Mouse (Mus musculus) midbrain, embryonic 10.5 days (tissue): ENCODE data around the gene Tti1. TPM values are rescaled to one million over a fixed set of nuclear protein-coding genes. Genes with fewer than 3 reads are reported as not detected.
"Not testable (repeated sequence)": the region's sequence is repeated elsewhere in the genome, so short reads cannot be mapped to it uniquely, and the experiment has no call there.

Experiments used
- DNase-seq: peaks from one replicate; pipeline ENCODE4 v3.0.0-alpha.2; 2017; ENCODE audit warnings: low spot score
- H3K27ac ChIP-seq: fragments of 300-500 bp; sonication (generic); replicated peaks from 2 replicates; pipeline ENCODE4 v1.5.1; 2016; ENCODE audit warnings: mild to moderate bottlenecking
- H3K27me3 ChIP-seq: fragments of 300-500 bp; sonication (generic); 2 replicates; pipeline ENCODE4 v1.6.1; 2016; ENCODE audit warnings: low read depth, mild to moderate bottlenecking; ENCODE audit not compliant: poor library complexity, severe bottlenecking
- H3K36me3 ChIP-seq: fragments of 300-500 bp; sonication (generic); 2 replicates; pipeline ENCODE4 v1.6.1; 2016; ENCODE audit warnings: mild to moderate bottlenecking, moderate library complexity
- H3K4me1 ChIP-seq: fragments of 300-500 bp; sonication (generic); 2 replicates; pipeline ENCODE4 v1.6.1; 2016
- H3K4me3 ChIP-seq: fragments of 300-500 bp; sonication (generic); 2 replicates; pipeline ENCODE4 v1.5.1; 2016; ENCODE audit warnings: mild to moderate bottlenecking, moderate library complexity
- H3K9me3 ChIP-seq: fragments of 300-500 bp; sonication (generic); replicated peaks from 2 replicates; pipeline ENCODE4 v1.6.1; 2016; ENCODE audit warnings: mild to moderate bottlenecking
- WGBS: fragments of 180-500 bp; shearing (Covaris S2); methylation state at CpG from one replicate; pipeline ENCODE4 v1.1.7; 2016; 5-methylcytosine and 5-hydroxymethylcytosine counted together
- polyA plus RNA-seq: library from polyadenylated mRNA; unstranded; fragments of >200 nt; fragmentation: Nextera tagmentation; extraction: Ambion mirVana; gene quantifications from 2 replicates; pipeline ENCODE4 v1.2.1, GENCODE M21; 2016

Gene Tti1
- polyA plus RNA-seq, 1 experiment from 2014 or later = 41.6 TPM

DNA sequence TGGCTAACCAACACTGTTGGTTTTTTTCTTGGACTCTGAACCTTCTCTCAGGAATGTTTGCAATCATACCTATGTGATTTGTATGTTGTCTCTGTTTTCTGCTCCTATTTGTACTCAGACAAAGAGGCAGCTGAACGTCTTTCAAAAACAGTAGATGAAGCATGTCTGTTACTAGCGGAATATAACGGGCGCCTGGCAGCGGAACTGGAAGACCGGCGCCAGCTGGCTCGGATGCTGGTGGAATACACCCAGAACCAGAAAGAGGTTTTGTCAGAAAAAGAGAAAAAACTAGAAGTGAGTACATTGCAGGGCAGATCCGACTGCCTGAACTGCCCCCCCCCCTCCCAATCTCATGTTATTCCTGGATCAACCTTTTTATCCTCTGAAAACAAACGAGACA is 30.3 kb upstream of the Tti1 start:
- 95% methylated on average over 10 of the region's 10 CpGs for WGBS
- Histone ChIP-seq H3K4me3 (no peak overlapping the region), H3K27me3 (no peaks in the 10 kb centered on the region), H3K9me3 (no peaks in the 10 kb centered on the region), H3K4me1 (no peaks in the 10 kb centered on the region), H3K27ac (no peak overlapping the region), H3K36me3 (peaks cover 95% of the 10 kb centered on the region)
- no peak for DNase-seq

DNA sequence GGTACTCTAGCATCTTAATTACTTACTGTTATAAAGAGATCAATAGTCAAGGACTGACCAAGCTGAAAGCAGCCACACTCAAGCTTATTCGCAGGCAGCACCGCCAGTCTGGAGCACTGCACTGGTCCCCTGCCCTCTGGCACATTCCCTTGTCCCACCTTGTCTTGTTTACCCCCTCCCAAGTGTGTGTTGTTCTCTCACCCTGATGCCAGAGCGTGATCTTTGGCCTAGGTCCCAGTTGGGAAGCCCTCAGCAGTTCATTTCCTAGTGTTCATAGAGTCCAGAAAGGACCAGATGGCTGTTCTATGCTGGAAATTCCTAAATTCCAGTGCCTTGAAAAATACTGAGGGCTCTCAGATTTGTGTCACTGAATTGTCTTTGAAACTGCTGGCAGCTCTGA is 28.8 kb upstream of the Tti1 start:
- Histone ChIP-seq H3K27me3 (no peaks in the 10 kb centered on the region), H3K9me3 (no peaks in the 10 kb centered on the region), H3K36me3 (peaks cover 95% of the 10 kb centered on the region), H3K4me3 (no peak overlapping the region), H3K27ac (no peak overlapping the region), H3K4me1 (no peaks in the 10 kb centered on the region)
- DNase-seq = no peak
- WGBS = 93% methylated on average over 3 of the region's 3 CpGs

DNA sequence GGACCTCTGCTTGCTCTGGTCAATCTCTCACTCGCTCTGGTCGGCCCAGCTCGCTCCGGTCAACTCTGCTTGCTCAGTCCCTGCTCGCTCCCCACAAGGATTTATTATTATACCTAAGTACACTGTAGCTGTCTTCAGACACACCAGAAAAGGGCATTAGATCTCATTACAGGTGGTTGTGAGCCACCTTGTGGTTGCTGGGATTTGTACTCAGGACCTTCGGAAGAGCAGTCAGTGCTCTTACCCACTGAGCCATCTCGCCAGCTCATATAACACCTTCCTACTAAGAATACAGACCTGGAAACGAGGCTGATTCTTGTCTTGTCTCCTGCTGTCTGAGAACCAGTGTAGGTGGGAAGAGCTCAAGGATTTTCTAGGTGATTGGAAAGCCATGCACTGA is 27.1 kb upstream of the Tti1 start:
- WGBS = 92% methylated on average over 8 of the region's 8 CpGs
- H3K4me3 ChIP-seq, H3K9me3 ChIP-seq, H3K4me1 ChIP-seq, H3K27ac ChIP-seq, DNase-seq, H3K27me3 ChIP-seq: not testable (repeated sequence)
- H3K36me3 ChIP-seq = peaks cover 91% of the 10 kb centered on the region

GRCm38 (mm10) chr2:158054596-158054995 is 26.4 kb upstream of the Tti1 start:
- Histone ChIP-seq H3K9me3 (no peaks in the 10 kb centered on the region), H3K27me3 (no peaks in the 10 kb centered on the region), H3K4me3 (no peak overlapping the region), H3K36me3 (peaks cover 91% of the 10 kb centered on the region), H3K4me1 (no peaks in the 10 kb centered on the region), H3K27ac (no peak overlapping the region)
- no peak for DNase-seq
- 96% methylated on average over 3 of the region's 3 CpGs for WGBS

GRCm38 (mm10) chr2:158050116-158050515 is 21.9 kb upstream of the Tti1 start:
- H3K36me3 ChIP-seq = peaks cover 89% of the 10 kb centered on the region
- 96% methylated on average over 8 of the region's 8 CpGs for WGBS
- no peak for DNase-seq
- H3K27me3 ChIP-seq = no peaks in the 10 kb centered on the region
- H3K4me3 ChIP-seq = no peak overlapping the region
- H3K9me3 ChIP-seq = no peaks in the 10 kb centered on the region
- no peaks in the 10 kb centered on the region for H3K4me1 ChIP-seq
- no peak overlapping the region for H3K27ac ChIP-seq

DNA sequence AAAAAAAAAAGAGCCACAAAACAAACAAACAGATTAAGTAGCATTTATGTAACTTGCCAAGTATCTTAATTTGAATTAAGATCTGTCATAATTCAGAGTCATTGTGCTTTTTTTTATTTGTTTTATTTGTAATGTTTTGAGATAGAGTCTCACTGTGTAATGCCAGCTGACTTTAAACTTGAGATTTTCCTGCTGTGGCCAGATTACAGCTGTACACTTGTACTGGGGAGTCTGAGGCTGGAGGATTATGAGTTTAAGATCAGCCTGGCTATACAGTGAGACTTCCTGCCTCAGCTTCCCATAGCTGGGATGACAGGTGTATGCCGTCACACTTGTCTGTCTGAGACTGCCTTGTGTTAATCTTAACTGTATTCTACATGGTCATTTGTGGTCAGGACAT is 20.5 kb upstream of the Tti1 start:
- Histone ChIP-seq H3K27ac (no peak overlapping the region), H3K27me3 (no peaks in the 10 kb centered on the region), H3K36me3 (peaks cover 91% of the 10 kb centered on the region), H3K4me3 (no peak overlapping the region), H3K9me3 (no peaks in the 10 kb centered on the region), H3K4me1 (no peaks in the 10 kb centered on the region)
- no peak for DNase-seq
- WGBS = 100% methylated on average over 1 of the region's 1 CpGs

DNA sequence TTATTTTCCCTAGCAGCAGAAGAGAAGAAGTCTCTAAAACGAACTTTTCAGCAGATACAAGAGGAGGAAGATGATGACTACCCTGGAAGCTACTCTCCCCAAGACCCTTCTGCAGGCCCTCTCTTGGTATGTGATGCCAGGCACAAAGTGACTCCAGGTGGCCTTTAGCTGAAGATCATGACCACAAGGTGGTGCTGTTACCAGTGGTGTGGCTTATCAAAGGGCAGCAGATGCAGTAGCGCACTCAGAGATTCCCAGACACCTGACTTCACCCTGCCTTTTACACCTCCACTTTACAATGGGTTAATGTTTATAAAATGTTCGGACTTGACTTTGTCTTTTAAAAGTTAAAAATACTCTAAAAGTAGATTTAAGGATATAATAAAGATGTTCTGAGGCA is 19.7 kb upstream of the Tti1 start:
- peaks cover 94% of the 10 kb centered on the region for H3K36me3 ChIP-seq

GRCm38 (mm10) chr2:158046186-158046585 is 18.0 kb upstream of the Tti1 start:
- no peak for DNase-seq
- no peaks in the 10 kb centered on the region for H3K27me3 ChIP-seq
- H3K36me3 ChIP-seq = peaks cover 93% of the 10 kb centered on the region
- H3K4me3 ChIP-seq = no peak overlapping the region
- WGBS = 86% methylated on average over 4 of the region's 4 CpGs
- H3K27ac ChIP-seq = no peak overlapping the region
- H3K9me3 ChIP-seq = no peaks in the 10 kb centered on the region
- H3K4me1 ChIP-seq = no peaks in the 10 kb centered on the region

More for the DNA sequence above, 19.7 kb upstream of the Tti1 start:
- Histone ChIP-seq H3K27ac (no peak overlapping the region), H3K4me3 (no peak overlapping the region), H3K4me1 (no peaks in the 10 kb centered on the region), H3K27me3 (no peaks in the 10 kb centered on the region), H3K9me3 (no peaks in the 10 kb centered on the region)
- DNase-seq = peak; percentile 36
- WGBS = 69% methylated on average over 3 of the region's 3 CpGs

- DNase-seq = no peak
- no peak overlapping the region for H3K27ac ChIP-seq
- H3K4me1 ChIP-seq = no peaks in the 10 kb centered on the region
- no peak overlapping the region for H3K4me3 ChIP-seq
- peaks cover 93% of the 10 kb centered on the region for H3K36me3 ChIP-seq
- H3K9me3 ChIP-seq = no peaks in the 10 kb centered on the region
- no peaks in the 10 kb centered on the region for H3K27me3 ChIP-seq
- WGBS = 89% methylated on average over 8 of the region's 8 CpGs
Observed at GRCm38 (mm10) chr2:158043504-158043903, 15.3 kb upstream of the Tti1 start.

DNA sequence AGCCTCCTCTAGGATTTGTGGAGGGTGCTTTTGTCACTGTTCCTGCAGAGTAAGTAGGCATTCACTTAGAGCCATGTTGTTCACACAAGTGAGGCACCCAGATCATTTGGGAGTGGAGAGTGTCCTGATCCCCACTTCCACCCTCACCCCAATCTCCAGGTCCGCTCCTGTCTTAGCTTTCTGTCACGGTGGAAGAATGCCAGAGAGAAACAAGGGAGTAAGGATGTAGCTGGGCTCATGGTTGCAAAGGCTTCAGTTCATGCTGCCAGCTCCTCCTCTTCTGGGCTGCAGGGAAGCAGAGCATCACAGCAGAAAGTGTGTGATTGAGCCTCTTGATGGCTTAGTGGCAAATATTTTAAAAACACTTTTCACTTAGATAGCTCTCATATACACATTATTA is 12.2 kb upstream of the Tti1 start:
- no peaks in the 10 kb centered on the region for H3K27me3 ChIP-seq
- H3K27ac ChIP-seq = no peak overlapping the region
- no peaks in the 10 kb centered on the region for H3K4me1 ChIP-seq
- no peak for DNase-seq
- H3K4me3 ChIP-seq = no peak overlapping the region
- H3K9me3 ChIP-seq = no peaks in the 10 kb centered on the region
- peaks cover 87% of the 10 kb centered on the region for H3K36me3 ChIP-seq
- 94% methylated on average over 2 of the region's 2 CpGs for WGBS

- Histone ChIP-seq H3K4me1 (no peaks in the 10 kb centered on the region), H3K36me3 (peaks cover 80% of the 10 kb centered on the region), H3K9me3 (no peaks in the 10 kb centered on the region), H3K27me3 (no peaks in the 10 kb centered on the region), H3K27ac (no peak overlapping the region), H3K4me3 (no peak overlapping the region)
- 93% methylated on average over 1 of the region's 1 CpGs for WGBS
- no peak for DNase-seq
Observed at GRCm38 (mm10) chr2:158039662-158040061, 11.4 kb upstream of the Tti1 start.

GRCm38 (mm10) chr2:158037571-158037970 is 9.3 kb upstream of the Tti1 start:
- Histone ChIP-seq H3K4me3 (no peak overlapping the region), H3K9me3 (no peaks in the 10 kb centered on the region), H3K4me1 (no peaks in the 10 kb centered on the region), H3K27ac (no peak overlapping the region), H3K27me3 (no peaks in the 10 kb centered on the region), H3K36me3 (peaks cover 71% of the 10 kb centered on the region)
- WGBS = 97% methylated on average over 1 of the region's 1 CpGs
- DNase-seq = no peak

DNA sequence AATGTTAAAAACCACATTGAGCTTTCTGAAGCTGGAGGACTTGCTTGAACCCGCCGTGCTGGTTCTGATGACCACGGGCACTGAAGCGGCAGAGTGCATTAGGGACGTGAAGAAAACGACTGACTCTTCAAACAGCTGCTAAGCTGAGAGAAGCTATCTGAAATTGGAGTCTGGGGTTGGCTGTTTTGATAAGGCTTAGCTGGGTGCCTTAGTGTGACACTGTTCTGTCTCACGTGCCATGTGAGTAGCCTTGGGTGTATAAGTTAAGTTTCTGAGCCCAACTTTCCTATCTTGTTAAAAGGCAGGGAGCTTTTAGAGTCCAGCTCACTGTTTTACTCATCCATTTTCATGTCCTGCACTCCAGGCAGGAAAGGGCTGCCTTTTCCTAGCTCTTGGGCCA is 8.7 kb upstream of the Tti1 start:
- H3K27me3 ChIP-seq = no peaks in the 10 kb centered on the region
- DNase-seq = no peak
- H3K9me3 ChIP-seq = no peaks in the 10 kb centered on the region
- H3K27ac ChIP-seq = no peak overlapping the region
- WGBS = 78% methylated on average over 7 of the region's 7 CpGs
- H3K4me3 ChIP-seq = no peak overlapping the region
- H3K4me1 ChIP-seq = no peaks in the 10 kb centered on the region
- peaks cover 71% of the 10 kb centered on the region for H3K36me3 ChIP-seq

GRCm38 (mm10) chr2:158036408-158036807 is 8.2 kb upstream of the Tti1 start:
- H3K27me3 ChIP-seq = no peaks in the 10 kb centered on the region
- WGBS = 90% methylated on average over 6 of the region's 6 CpGs
- peaks cover 70% of the 10 kb centered on the region for H3K36me3 ChIP-seq
- H3K4me3 ChIP-seq = no peak overlapping the region
- H3K4me1 ChIP-seq = peaks cover 3% of the 10 kb centered on the region
- H3K27ac ChIP-seq = no peak overlapping the region
- no peaks in the 10 kb centered on the region for H3K9me3 ChIP-seq
- DNase-seq = no peak
